Mouse (Mus musculus): ENCODE measurements around the gene Bag6. TPM values are rescaled to one million over a fixed set of nuclear protein-coding genes. Genes with fewer than 3 reads are reported as not detected.

Gene Bag6
- polyA plus RNA-seq, 1 experiment = 411 TPM

DNA sequence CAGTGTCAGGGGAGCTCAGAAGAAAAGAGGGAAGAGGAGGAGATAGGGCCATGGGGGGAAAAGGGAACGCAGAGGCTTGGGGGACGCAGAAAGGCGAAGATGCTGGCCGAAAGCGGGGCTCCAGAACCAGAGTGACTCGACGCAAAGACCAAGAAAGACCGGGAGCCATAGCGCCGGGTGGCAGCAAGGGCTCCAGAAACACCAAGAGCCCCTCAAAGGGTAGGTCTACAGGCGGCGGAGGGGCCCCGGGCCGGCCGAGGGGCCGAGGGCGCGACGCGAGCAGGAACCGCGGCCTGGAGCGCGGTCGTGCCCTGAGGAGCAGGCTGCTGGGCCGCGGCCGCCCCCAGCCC, 29.2 kb downstream of the Bag6 start:
- WGBS = under 1% methylated on average over 28 of the region's 28 CpGs
- Histone ChIP-seq H3K27ac (ENCODE audit: control insufficient read depth, insufficient read depth, low read length) (peak overlapping the region; percentile 80), H3K27me3 (ENCODE audit: control insufficient read depth, insufficient read depth, low read length) (no peaks in the 10 kb centered on the region), H3K4me1 (replicated peaks; ENCODE audit: control insufficient read depth, insufficient read depth, low read length) (peaks cover 16% of the 10 kb centered on the region), H3K4me3 (ENCODE audit: control insufficient read depth, insufficient read depth, low read length) (peak overlapping the region; percentile 90), H3K36me3 (ENCODE audit: control insufficient read depth, insufficient read depth, low read length) (peaks cover 26% of the 10 kb centered on the region)
- DNase-seq = peak; percentile 33
- TF ChIP-seq CTCF (IDR thresholded peaks at IDR 0.05; ENCODE audit: borderline replicate concordance, control insufficient read depth, extremely low read depth, insufficient read depth, low read length, poor library complexity) (no peak), POLR2A (IDR thresholded peaks at IDR 0.05; ENCODE audit: control insufficient read depth, extremely low read depth, insufficient read depth, low read length, poor library complexity) (no peak)

- peak within 1 kb of the TSS; percentile 93 for H3K4me3 ChIP-seq (ENCODE audit: control insufficient read depth, insufficient read depth, low read length)
- H3K27ac ChIP-seq (ENCODE audit: control insufficient read depth, insufficient read depth, low read length) = peak within 1 kb of the TSS; percentile 94
- under 1% methylated on average over 87 of the region's 89 CpGs for WGBS
- peaks cover 20% of the 10 kb centered on the region for H3K36me3 ChIP-seq (ENCODE audit: control insufficient read depth, insufficient read depth, low read length)
- peaks cover 16% of the 10 kb centered on the region for H3K4me1 ChIP-seq (replicated peaks; ENCODE audit: control insufficient read depth, insufficient read depth, low read length)
- no peaks in the 10 kb centered on the region for H3K27me3 ChIP-seq (ENCODE audit: control insufficient read depth, insufficient read depth, low read length)
- TF ChIP-seq POLR2A (IDR thresholded peaks at IDR 0.05; ENCODE audit: control insufficient read depth, extremely low read depth, insufficient read depth, low read length, poor library complexity) (peak; percentile 32), CTCF (IDR thresholded peaks at IDR 0.05; ENCODE audit: borderline replicate concordance, control insufficient read depth, extremely low read depth, insufficient read depth, low read length, poor library complexity) (0 out of 2 replicates have a peak, but pooled peaks have one; percentile 58)
- DNase-seq = peak; percentile 96
Observed at GRCm38 (mm10) chr17:35164568-35165450, 29.8 kb downstream of the Bag6 start, which contains the start of gene Prrc2a. Gene Prrc2a (minus strand): TSS chr17:35164897.

DNA sequence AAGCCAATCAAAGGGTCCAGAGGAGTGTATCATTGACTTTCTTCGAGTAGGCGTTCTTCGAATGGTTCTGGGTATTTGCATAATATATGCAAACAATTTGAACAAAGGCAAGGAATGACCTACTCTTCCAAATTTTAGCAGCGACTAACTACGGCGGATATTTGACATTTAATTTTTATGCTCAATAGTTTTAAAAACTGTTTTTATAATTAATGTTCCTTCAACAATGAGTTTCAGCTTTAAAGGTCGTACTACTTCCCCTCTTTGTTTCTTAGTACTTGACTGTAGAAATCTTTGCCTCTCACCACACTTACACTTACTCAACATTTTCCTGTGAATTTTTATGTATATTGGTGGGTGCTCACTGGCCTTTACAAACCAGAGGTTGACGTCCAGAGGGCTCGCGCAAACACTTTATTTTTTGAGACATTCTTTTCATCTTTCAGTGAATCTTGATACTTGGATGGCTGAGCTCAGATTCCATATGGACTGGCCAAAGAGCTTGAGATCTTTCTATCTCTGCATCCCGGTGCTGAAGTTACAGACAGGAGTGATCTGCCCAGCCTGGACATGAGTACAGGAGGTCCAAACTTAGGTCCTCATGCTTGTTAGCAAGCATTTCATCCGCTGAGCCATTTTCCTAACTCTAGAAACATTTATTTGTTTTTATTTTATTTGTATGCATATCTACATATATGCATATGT, 30.6 kb downstream of the Bag6 start:
- TF ChIP-seq CTCF (IDR thresholded peaks at IDR 0.05; ENCODE audit: borderline replicate concordance, control insufficient read depth, extremely low read depth, insufficient read depth, low read length, poor library complexity) (no peak), POLR2A (IDR thresholded peaks at IDR 0.05; ENCODE audit: control insufficient read depth, extremely low read depth, insufficient read depth, low read length, poor library complexity) (no peak)
- no peak for DNase-seq
- WGBS = 24% methylated on average over 12 of the region's 12 CpGs
- H3K27ac ChIP-seq (ENCODE audit: control insufficient read depth, insufficient read depth, low read length) = peak overlapping the region; percentile 94
- H3K36me3 ChIP-seq (ENCODE audit: control insufficient read depth, insufficient read depth, low read length) = peaks cover 12% of the 10 kb centered on the region
- H3K27me3 ChIP-seq (ENCODE audit: control insufficient read depth, insufficient read depth, low read length) = no peaks in the 10 kb centered on the region
- peak overlapping the region; percentile 93 for H3K4me3 ChIP-seq (ENCODE audit: control insufficient read depth, insufficient read depth, low read length)
- H3K4me1 ChIP-seq (replicated peaks; ENCODE audit: control insufficient read depth, insufficient read depth, low read length) = peaks cover 16% of the 10 kb centered on the region

DNA sequence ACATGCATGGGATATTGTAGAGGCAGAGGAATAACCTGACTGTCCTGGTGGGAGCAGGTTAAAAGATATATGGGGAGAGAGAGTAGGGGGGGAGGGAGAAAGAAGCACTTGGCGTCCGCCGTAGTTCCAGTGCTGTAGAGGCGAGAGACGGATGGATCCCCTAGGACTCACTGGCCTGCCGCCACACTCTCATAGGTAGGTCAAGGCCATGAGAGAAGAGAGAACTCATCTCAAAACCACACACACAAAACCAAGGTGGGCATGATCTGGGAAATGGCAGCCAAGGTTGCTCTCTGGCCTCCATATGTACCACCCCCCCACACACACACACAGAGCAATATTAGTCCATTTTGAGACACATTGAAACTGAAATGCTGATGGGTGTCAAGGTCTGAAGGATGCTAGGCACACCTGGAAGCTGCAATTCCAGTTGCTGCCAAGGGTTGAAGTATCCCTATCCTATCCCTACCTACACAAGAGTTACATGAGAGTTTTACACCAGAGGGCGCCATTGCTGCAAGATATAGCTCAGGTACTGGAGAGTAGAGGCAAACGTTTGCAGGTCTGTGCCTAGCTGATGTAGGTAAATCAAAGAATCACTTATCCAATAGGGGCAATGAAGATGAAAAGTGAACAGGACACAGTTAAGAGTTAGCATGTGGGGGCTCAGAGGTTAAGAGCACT, 31.5 kb downstream of the Bag6 start:
- no peak for TF ChIP-seq CTCF (IDR thresholded peaks at IDR 0.05; ENCODE audit: borderline replicate concordance, control insufficient read depth, extremely low read depth, insufficient read depth, low read length, poor library complexity)
- TF ChIP-seq POLR2A (IDR thresholded peaks at IDR 0.05; ENCODE audit: control insufficient read depth, extremely low read depth, insufficient read depth, low read length, poor library complexity) = no peak
- H3K27ac ChIP-seq (ENCODE audit: control insufficient read depth, insufficient read depth, low read length) = no peak overlapping the region
- DNase-seq = peak; percentile 76

DNA sequence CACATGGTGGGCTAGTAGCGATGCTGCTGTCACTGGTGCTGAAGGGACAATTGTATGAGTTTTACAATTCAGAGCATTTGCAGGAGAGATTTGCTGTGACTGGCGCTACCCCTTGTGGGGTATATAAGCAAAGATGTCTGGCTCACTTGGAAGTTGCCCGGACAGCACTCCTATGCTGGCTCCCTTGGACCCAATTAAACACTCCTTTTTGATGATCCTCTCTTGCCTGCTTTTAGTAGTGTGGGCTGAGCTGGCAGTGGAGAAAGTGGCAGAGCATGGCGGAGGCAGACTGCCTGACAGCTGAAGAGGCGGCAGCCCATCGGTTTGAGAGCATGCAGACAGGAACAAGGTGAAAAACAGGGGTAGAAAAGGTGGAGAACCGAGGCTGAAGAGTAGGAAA, 32.8 kb downstream of the Bag6 start:
- H3K4me1 ChIP-seq (replicated peaks; ENCODE audit: control insufficient read depth, insufficient read depth, low read length) = peaks cover 22% of the 10 kb centered on the region
- H3K36me3 ChIP-seq (ENCODE audit: control insufficient read depth, insufficient read depth, low read length) = no peaks in the 10 kb centered on the region
- TF ChIP-seq CTCF (IDR thresholded peaks at IDR 0.05; ENCODE audit: borderline replicate concordance, control insufficient read depth, extremely low read depth, insufficient read depth, low read length, poor library complexity) = no peak
- no peak for TF ChIP-seq POLR2A (IDR thresholded peaks at IDR 0.05; ENCODE audit: control insufficient read depth, extremely low read depth, insufficient read depth, low read length, poor library complexity)
- no peaks in the 10 kb centered on the region for H3K27me3 ChIP-seq (ENCODE audit: control insufficient read depth, insufficient read depth, low read length)
- WGBS = 91% methylated on average over 7 of the region's 7 CpGs
- no peak overlapping the region for H3K4me3 ChIP-seq (ENCODE audit: control insufficient read depth, insufficient read depth, low read length)
- no peak overlapping the region for H3K27ac ChIP-seq (ENCODE audit: control insufficient read depth, insufficient read depth, low read length)
- DNase-seq = no peak

More for the DNA sequence above, 31.5 kb downstream of the Bag6 start:
- 70% methylated on average over 8 of the region's 8 CpGs for WGBS
- Histone ChIP-seq H3K36me3 (ENCODE audit: control insufficient read depth, insufficient read depth, low read length) (peaks cover 3% of the 10 kb centered on the region), H3K4me3 (ENCODE audit: control insufficient read depth, insufficient read depth, low read length) (no peak overlapping the region), H3K4me1 (replicated peaks; ENCODE audit: control insufficient read depth, insufficient read depth, low read length) (peaks cover 16% of the 10 kb centered on the region), H3K27me3 (ENCODE audit: control insufficient read depth, insufficient read depth, low read length) (no peaks in the 10 kb centered on the region)

Measured in thymus, adult 2 months (tissue).